Comparison of ENCODE assay signal across 26 mouse cellular contexts in the genomic region with DNA sequence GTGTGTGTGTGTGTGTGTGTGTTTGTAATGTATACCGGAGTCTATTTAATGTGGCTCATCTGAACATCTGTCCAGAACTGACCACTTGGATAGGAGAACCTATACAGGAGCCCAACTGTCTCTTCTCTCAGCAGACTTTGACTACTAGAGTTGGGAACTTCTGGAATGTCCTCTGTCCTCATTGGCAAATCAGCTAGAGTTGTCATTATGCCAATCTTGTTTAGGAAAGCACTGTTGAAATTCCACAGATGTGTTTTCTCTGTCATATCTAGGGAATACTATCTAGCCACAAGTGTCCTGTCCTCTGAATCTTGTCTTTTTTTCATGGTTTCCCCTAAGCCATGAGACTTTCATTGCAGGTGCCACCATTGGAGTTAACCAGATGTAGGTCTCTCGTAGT.
"Had no signal": no experiment of that assay in that cellular context is flagged by ENCODE, and none has a peak within 500 bp of the region (broad histone marks: within the 10 kb centered on the region; RNA-seq: fewer than 3 reads in every experiment).

No protein-coding gene starts in this region.

- H3K4me2 ChIP-seq: embryonic facial prominence, embryonic 12.5 days; embryonic facial prominence, embryonic 13.5 days; embryonic facial prominence, embryonic 15.5 days; forebrain, embryonic 12.5 days; forebrain, embryonic 13.5 days; forebrain, embryonic 15.5 days had no signal

- H3K4me1 ChIP-seq: embryonic facial prominence, embryonic 10.5 days; embryonic facial prominence, embryonic 12.5 days; embryonic facial prominence, embryonic 13.5 days; embryonic facial prominence, embryonic 15.5 days; forebrain, embryonic 10.5 days; forebrain, embryonic 12.5 days; forebrain, embryonic 13.5 days; forebrain, embryonic 15.5 days; heart, embryonic 10.5 days had no signal

- H3K9me3 ChIP-seq: embryonic facial prominence, embryonic 10.5 days; embryonic facial prominence, embryonic 12.5 days; embryonic facial prominence, embryonic 13.5 days; embryonic facial prominence, embryonic 15.5 days; forebrain, embryonic 10.5 days; forebrain, embryonic 12.5 days; forebrain, embryonic 13.5 days; forebrain, embryonic 15.5 days; heart, embryonic 10.5 days had no signal

- H3K27me3 ChIP-seq: embryonic facial prominence, embryonic 12.5 days; embryonic facial prominence, embryonic 13.5 days; embryonic facial prominence, embryonic 15.5 days; forebrain, embryonic 12.5 days; forebrain, embryonic 13.5 days; forebrain, embryonic 15.5 days had no signal

- H3K36me3 ChIP-seq: embryonic facial prominence, embryonic 10.5 days; embryonic facial prominence, embryonic 12.5 days; embryonic facial prominence, embryonic 13.5 days; embryonic facial prominence, embryonic 15.5 days; forebrain, embryonic 10.5 days; forebrain, embryonic 12.5 days; forebrain, embryonic 15.5 days; heart, embryonic 10.5 days had no signal

- DNase-seq: cerebellum, postnatal 10 days; cerebellum, postnatal 14 days; cerebellum, postnatal 25 days; cerebellum, postnatal 36 days; embryo, embryonic 11 days; forebrain, postnatal 0 days; gastrocnemius, adult 2 months; gastrocnemius, postnatal 10 days; gastrocnemius, postnatal 14 days; gastrocnemius, postnatal 25 days; gastrocnemius, postnatal 36 days; heart, adult 11 months; heart, adult 18-20 months; heart, adult 2 months had no signal

- ATAC-seq: forebrain, embryonic 13.5 days; forebrain, embryonic 14.5 days; forebrain, embryonic 15.5 days; forebrain, embryonic 16.5 days; forebrain, postnatal 0 days had no signal

- H3K4me3 ChIP-seq: embryonic facial prominence, embryonic 10.5 days; embryonic facial prominence, embryonic 12.5 days; embryonic facial prominence, embryonic 13.5 days; embryonic facial prominence, embryonic 15.5 days; erythroblast, embryonic 14.5 days; forebrain, embryonic 10.5 days; forebrain, embryonic 12.5 days; forebrain, embryonic 13.5 days; forebrain, embryonic 15.5 days; gastrocnemius, adult 2 months; heart, adult 2 months; heart, embryonic 10.5 days had no signal

- H3K9ac ChIP-seq: embryonic facial prominence, embryonic 12.5 days; embryonic facial prominence, embryonic 13.5 days; embryonic facial prominence, embryonic 15.5 days; forebrain, embryonic 12.5 days; forebrain, embryonic 13.5 days; forebrain, embryonic 15.5 days; forebrain, postnatal 0 days had no signal

- H3K27ac ChIP-seq: embryonic facial prominence, embryonic 10.5 days; embryonic facial prominence, embryonic 12.5 days; embryonic facial prominence, embryonic 13.5 days; embryonic facial prominence, embryonic 15.5 days; forebrain, embryonic 10.5 days; forebrain, embryonic 12.5 days; forebrain, embryonic 13.5 days; forebrain, embryonic 15.5 days; gastrocnemius, adult 2 months; heart, adult 2 months; heart, embryonic 10.5 days had no signal
